ENCODE assay signal across 8 mouse cellular contexts in genomic region chr3:46448266-46448532, GRCm38 (mm10). TPM values are rescaled to one million over a fixed set of nuclear protein-coding genes. Genes with fewer than 3 reads are reported as not detected.
A peak's percentile ranks its signal among the peaks of the same experiment; 100 is the strongest.
DNase-seq lines count a peak whose midpoint lies in the region; ATAC-seq and TF ChIP-seq lines count a peak whose summit lies in the region.

No protein-coding gene starts in this region.

- TF ChIP-seq EP300 in lung, postnatal 0 days (IDR thresholded peaks at IDR 0.05): no peak

- no peaks in the 10 kb centered on the region for H3K27me3 ChIP-seq in lung, postnatal 0 days (replicated peaks; ENCODE audit: insufficient read depth, low read length)
- no peaks in the 10 kb centered on the region for H3K27me3 ChIP-seq in forebrain, embryonic 14.5 days (replicated peaks; ENCODE audit: control insufficient read depth, insufficient read depth, low read length)
- H3K27me3 ChIP-seq in limb, embryonic 13.5 days: no peaks in the 10 kb centered on the region
- H3K27me3 ChIP-seq in small intestine, adult 2 months (ENCODE audit: control insufficient read depth, insufficient read depth, low read length): no peaks in the 10 kb centered on the region

- DNase-seq in lung, postnatal 0 days (ENCODE audit: low spot score): no peak
- DNase-seq in lung, postnatal 25 days (ENCODE audit: low spot score): no peak
- DNase-seq in forebrain, embryonic 14.5 days (ENCODE audit: low spot score): no peak
- no peak for DNase-seq in left cerebral cortex, adult 8-10 months (ENCODE audit: low spot score in 2 of 2)
- no peak for DNase-seq in gastrocnemius, adult 8-10 months (ENCODE audit: low spot score in 2 of 2)
- DNase-seq in gastrocnemius, postnatal 10 days: no peak

- H3K9ac ChIP-seq in lung, postnatal 0 days (replicated peaks; ENCODE audit: low read depth): peak overlapping the region; percentile 58
- H3K9ac ChIP-seq in forebrain, embryonic 14.5 days (ENCODE audit: low read length): peak overlapping the region; percentile 70
- H3K9ac ChIP-seq in limb, embryonic 13.5 days: peak overlapping the region; percentile 83

- no peaks in the 10 kb centered on the region for H3K9me3 ChIP-seq in lung, postnatal 0 days (ENCODE audit: low read length)
- no peaks in the 10 kb centered on the region for H3K9me3 ChIP-seq in forebrain, embryonic 14.5 days (replicated peaks; ENCODE audit: control insufficient read depth, low read length)
- peaks cover 13% of the 10 kb centered on the region for H3K9me3 ChIP-seq in limb, embryonic 13.5 days

- no peaks in the 10 kb centered on the region for H3K4me1 ChIP-seq in lung, postnatal 0 days (ENCODE audit: insufficient read depth, low read depth, low read length)
- no peaks in the 10 kb centered on the region for H3K4me1 ChIP-seq in forebrain, embryonic 14.5 days (ENCODE audit: control insufficient read depth, insufficient read depth, low read length)
- 0 out of 2 replicates have a peak, but pooled peaks cover 5% of the 10 kb centered on the region for H3K4me1 ChIP-seq in limb, embryonic 13.5 days
- H3K4me1 ChIP-seq in small intestine, adult 2 months (ENCODE audit: control insufficient read depth, insufficient read depth, insufficient read length, low read length): no peaks in the 10 kb centered on the region

- peak overlapping the region; percentile 84 for H3K4me2 ChIP-seq in lung, postnatal 0 days (replicated peaks; ENCODE audit: low read depth, low read length)
- peak overlapping the region; percentile 92 for H3K4me2 ChIP-seq in forebrain, embryonic 14.5 days (ENCODE audit: low read length)
- peak overlapping the region; percentile 64 for H3K4me2 ChIP-seq in limb, embryonic 13.5 days (replicated peaks)

- H3K4me3 ChIP-seq in lung, postnatal 0 days (ENCODE audit: low read depth, low read length): peak overlapping the region; percentile 60
- H3K4me3 ChIP-seq in forebrain, embryonic 14.5 days (ENCODE audit: low read depth, low read length): peak overlapping the region; percentile 55
- H3K4me3 ChIP-seq in limb, embryonic 13.5 days: peak overlapping the region; percentile 65
- H3K4me3 ChIP-seq in small intestine, adult 2 months (ENCODE audit: low read depth, low read length): peak overlapping the region; percentile 60

- ATAC-seq in lung, postnatal 0 days: no peak
- ATAC-seq in forebrain, embryonic 14.5 days: peak; percentile 15
- ATAC-seq in limb, embryonic 13.5 days (ENCODE audit: low FRiP score, low read depth): peak; percentile 5; the same call in 1 of the 2 replicates

- H3K27ac ChIP-seq in lung, postnatal 0 days (ENCODE audit: low read length): 0 out of 2 replicates have a peak overlapping the region, but pooled peaks have one; percentile 27
- H3K27ac ChIP-seq in forebrain, embryonic 14.5 days (ENCODE audit: low read depth, low read length): no peak overlapping the region
- peak overlapping the region; percentile 92 for H3K27ac ChIP-seq in limb, embryonic 13.5 days
- no peak overlapping the region for H3K27ac ChIP-seq in small intestine, adult 2 months (ENCODE audit: insufficient read depth, low read depth, low read length)

- no peaks in the 10 kb centered on the region for H3K36me3 ChIP-seq in lung, postnatal 0 days (ENCODE audit: insufficient read depth, low read length)
- H3K36me3 ChIP-seq in forebrain, embryonic 14.5 days (ENCODE audit: control insufficient read depth, insufficient read depth, low read length): no peaks in the 10 kb centered on the region
- H3K36me3 ChIP-seq in limb, embryonic 13.5 days: peaks cover 14% of the 10 kb centered on the region
- no peaks in the 10 kb centered on the region for H3K36me3 ChIP-seq in small intestine, adult 2 months (ENCODE audit: control insufficient read depth, insufficient read depth, low read length)

- WGBS in lung, postnatal 0 days: 2% methylated on average over 5 of the region's 5 CpGs
- 10% methylated on average over 5 of the region's 5 CpGs for WGBS in forebrain, embryonic 14.5 days
- 3% methylated on average over 5 of the region's 5 CpGs for WGBS in limb, embryonic 13.5 days
- 6% methylated on average over 5 of the region's 5 CpGs for WGBS in small intestine, adult 2 months

- no peak for TF ChIP-seq CTCF in lung, postnatal 0 days (IDR thresholded peaks at IDR 0.05)
- TF ChIP-seq CTCF in small intestine, adult 2 months (IDR thresholded peaks at IDR 0.05; ENCODE audit: extremely low read depth, insufficient read length, insufficient replicate concordance, low read depth, low read length): no peak

- TF ChIP-seq POLR2A in small intestine, adult 2 months (IDR thresholded peaks at IDR 0.05; ENCODE audit: low read depth, low read length): no peak

RNA-seq across cellular contexts. Expression of gene Pabpc4l, which starts 0.2 kb away (rescaled TPM):
- polyA plus RNA-seq in lung, postnatal 0 days (2015; fragmentation: Nextera tagmentation; extraction: Ambion mirVana): 5.8 and 6.6 TPM in 2 replicates
- 2.9 and 3.2 TPM in 2 replicates for polyA plus RNA-seq in forebrain, embryonic 14.5 days (2014; fragmentation: Nextera tagmentation; extraction: Ambion mirVana)
- 29.0 and 32.3 TPM in 2 replicates for polyA plus RNA-seq in limb, embryonic 13.5 days (2015; fragmentation: Nextera tagmentation; extraction: Ambion mirVana)
- not detected in 2 replicates for polyA plus RNA-seq in small intestine, adult 2 months (2012; rRNA removed)
- 1 to 10 TPM in 1 of 4 experiments, under 1 TPM in 3; 0.27 to 1.1 (median 0.81) TPM for total RNA-seq in left cerebral cortex, adult 8-10 months (2022)
- total RNA-seq in gastrocnemius, adult 8-10 months (2022): under 1 TPM in 3 of 4 experiments, not detected in 1; 0.08 to 0.29 (median 0.29) TPM
- 1 to 10 TPM; 2.1 to 4.4 TPM for total RNA-seq in gastrocnemius, postnatal 10 days (2021)

Comparison
In these comparisons a context has a peak if more than half of its experiments do, and no peak if none do; other contexts are left out.
1. H3K27ac ChIP-seq: peak in lung, postnatal 0 days (single experiment) and limb, embryonic 13.5 days (single experiment); none in forebrain, embryonic 14.5 days (single experiment) and small intestine, adult 2 months (single experiment).
2. Peak in every context shown above with its lines, with median percentiles within 50 percentile points of each other: H3K4me2 ChIP-seq, H3K4me3 ChIP-seq and H3K9ac ChIP-seq.